Mouse (Mus musculus) hindbrain, embryonic 10.5 days (tissue): Measurements from ENCODE around the gene Ppp1r27. TPM values are rescaled to one million over a fixed set of nuclear protein-coding genes. Genes with fewer than 3 reads are reported as not detected.
"Not testable (repeated sequence)": the region's sequence is repeated elsewhere in the genome, so short reads cannot be mapped to it uniquely, and the experiment has no call there.

Experiments
- DNase-seq: peaks from one replicate; pipeline ENCODE4 v3.0.0-alpha.2; 2017; ENCODE audit warnings: low spot score
- H3K27ac ChIP-seq: fragments of 300-500 bp; sonication (generic); 2 replicates; pipeline ENCODE4 v1.5.1; 2016; ENCODE audit warnings: mild to moderate bottlenecking, moderate library complexity
- H3K27me3 ChIP-seq: fragments of 300-500 bp; sonication (generic); 2 replicates; pipeline ENCODE4 v1.6.1; 2016; ENCODE audit warnings: mild to moderate bottlenecking; ENCODE audit not compliant: poor library complexity, insufficient read depth, severe bottlenecking
- H3K36me3 ChIP-seq: fragments of 300-500 bp; sonication (generic); 2 replicates; pipeline ENCODE4 v1.6.1; 2016; ENCODE audit warnings: mild to moderate bottlenecking, moderate library complexity
- H3K4me1 ChIP-seq: fragments of 300-500 bp; sonication (generic); replicated peaks from 2 replicates; pipeline ENCODE4 v1.6.1; 2016; ENCODE audit warnings: mild to moderate bottlenecking
- H3K4me3 ChIP-seq: fragments of 300-500 bp; sonication (generic); 2 replicates; pipeline ENCODE4 v1.5.1; 2016; ENCODE audit warnings: mild to moderate bottlenecking, moderate library complexity
- H3K9me3 ChIP-seq: fragments of 300-500 bp; sonication (generic); 2 replicates; pipeline ENCODE4 v1.6.1; 2016; ENCODE audit warnings: mild to moderate bottlenecking, moderate library complexity
- WGBS: fragments of 180-500 bp; shearing (Covaris S2); methylation state at CpG from one replicate; pipeline ENCODE4 v1.1.7; 2016; 5-methylcytosine and 5-hydroxymethylcytosine counted together
- polyA plus RNA-seq: library from polyadenylated mRNA; unstranded; fragments of >200 nt; fragmentation: Nextera tagmentation; extraction: Ambion mirVana; gene quantifications from 2 replicates; pipeline ENCODE4 v1.2.1, GENCODE M21; 2016

Gene Ppp1r27
- polyA plus RNA-seq: 0.27 TPM in 1 of 2 replicates, not detected in the other

DNA sequence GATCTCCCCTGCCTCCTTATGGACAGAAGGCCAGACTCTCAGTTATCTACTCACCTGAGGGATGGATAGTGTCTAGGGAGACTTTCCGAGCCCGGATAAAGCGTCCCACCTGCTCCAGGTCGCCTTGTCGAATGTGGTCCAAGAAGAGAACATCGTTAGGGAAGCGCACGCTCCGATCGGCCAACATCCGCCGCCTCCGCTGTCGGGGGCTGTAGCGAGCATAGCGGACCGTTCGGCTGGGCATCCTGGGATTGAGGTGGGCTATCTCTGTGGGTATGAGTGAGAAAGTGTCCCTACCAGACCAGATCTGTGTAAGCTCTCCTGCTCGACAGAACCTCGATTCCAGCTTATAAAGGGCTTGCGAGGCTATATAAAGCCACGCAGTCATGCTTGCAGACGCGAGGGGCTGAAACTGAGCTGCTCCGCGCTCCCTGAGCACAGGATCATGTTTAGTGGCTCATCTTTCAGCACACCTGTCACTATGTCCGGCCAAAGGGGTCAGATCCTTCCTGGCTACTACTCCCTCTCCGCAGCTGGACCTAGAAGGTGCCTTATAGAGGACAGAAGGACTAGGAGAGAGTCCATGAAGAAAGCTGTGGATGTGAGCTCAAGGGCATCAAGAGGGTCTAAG lies at the start of gene Ppp1r27:
TSS of gene Ppp1r27 (minus strand) at position 323 of the 631 bp plus-strand sequence.
- peak within 1 kb of the TSS; percentile 96 for H3K27ac ChIP-seq
- peak within 1 kb of the TSS; percentile 100 for H3K4me3 ChIP-seq
- peaks cover 23% of the 10 kb centered on the region for H3K36me3 ChIP-seq
- no peak for DNase-seq
- H3K27me3 ChIP-seq: no peaks in the 10 kb centered on the region
- peaks cover 35% of the 10 kb centered on the region for H3K4me1 ChIP-seq
- WGBS: 93% methylated on average over 28 of the region's 28 CpGs
- no peaks in the 10 kb centered on the region for H3K9me3 ChIP-seq

- peaks cover 77% of the 10 kb centered on the region for H3K36me3 ChIP-seq
These were observed 49.8 kb upstream of the Ppp1r27 start for GRCm38 (mm10) chr11:120600716-120601115.

GRCm38 (mm10) chr11:120598990-120599549 lies 48.1 kb upstream of the Ppp1r27 start:
- H3K36me3 ChIP-seq: peaks cover 77% of the 10 kb centered on the region

More at GRCm38 (mm10) chr11:120600716-120601115, 49.8 kb upstream of the Ppp1r27 start:
- Histone ChIP-seq H3K27ac (no peak overlapping the region), H3K4me1 (peaks cover 35% of the 10 kb centered on the region), H3K4me3 (no peak overlapping the region), H3K27me3 (no peaks in the 10 kb centered on the region), H3K9me3 (no peaks in the 10 kb centered on the region)
- 96% methylated on average over 3 of the region's 3 CpGs for WGBS
- DNase-seq: no peak

GRCm38 (mm10) chr11:120598283-120598989 lies 47.5 kb upstream of the Ppp1r27 start, which contains the start of the genes Alyref and Anapc11:
Gene Alyref, minus strand, starts transcription at chr11:120598365.
Gene Anapc11, plus strand, starts transcription at chr11:120598421.
- peaks cover 42% of the 10 kb centered on the region for H3K4me1 ChIP-seq
- peaks cover 77% of the 10 kb centered on the region for H3K36me3 ChIP-seq
- no peaks in the 10 kb centered on the region for H3K9me3 ChIP-seq
- peak; percentile 94 for DNase-seq
- no peaks in the 10 kb centered on the region for H3K27me3 ChIP-seq
- H3K27ac ChIP-seq: peak within 1 kb of the TSS; percentile 99
- H3K4me3 ChIP-seq: peak within 1 kb of the TSS; percentile 91
- WGBS: under 1% methylated on average over 88 of the region's 88 CpGs

More at GRCm38 (mm10) chr11:120598990-120599549, 48.1 kb upstream of the Ppp1r27 start:
- WGBS: 53% methylated on average over 17 of the region's 17 CpGs
- H3K27me3 ChIP-seq: no peaks in the 10 kb centered on the region
- no peak for DNase-seq
- H3K27ac ChIP-seq: peak overlapping the region; percentile 99
- no peaks in the 10 kb centered on the region for H3K9me3 ChIP-seq
- H3K4me3 ChIP-seq: peak overlapping the region; percentile 91
- H3K4me1 ChIP-seq: peaks cover 42% of the 10 kb centered on the region

- Histone ChIP-seq H3K27ac (peak overlapping the region; percentile 99), H3K4me1 (peaks cover 42% of the 10 kb centered on the region), H3K9me3 (no peaks in the 10 kb centered on the region), H3K36me3 (peaks cover 77% of the 10 kb centered on the region), H3K4me3 (peak overlapping the region; percentile 91), H3K27me3 (no peaks in the 10 kb centered on the region)
- WGBS: 5% methylated on average over 98 of the region's 99 CpGs
- DNase-seq: peak; percentile 35
These were observed 46.6 kb upstream of the Ppp1r27 start for GRCm38 (mm10) chr11:120597240-120598235.

DNA sequence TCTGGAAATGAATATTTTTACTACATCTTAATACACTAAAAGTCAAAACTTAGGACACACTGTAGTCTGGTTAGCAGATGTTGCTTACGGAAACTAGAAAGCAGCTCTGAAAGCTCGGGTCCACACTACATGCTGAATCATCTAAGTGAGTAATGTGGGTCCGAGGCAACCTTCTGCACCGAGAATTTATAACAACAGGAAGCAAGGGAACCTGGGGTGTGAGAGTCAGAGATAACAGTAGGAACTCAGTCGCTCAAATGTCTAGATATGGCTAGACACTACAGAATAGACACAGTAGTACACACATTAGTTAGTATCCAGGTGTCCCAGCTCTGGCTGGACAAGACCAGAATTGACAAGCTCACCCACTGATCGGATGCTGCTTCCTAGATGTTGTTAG lies 37.6 kb upstream of the Ppp1r27 start:
- Histone ChIP-seq H3K27ac (no peak overlapping the region), H3K4me3 (no peak overlapping the region), H3K36me3 (peaks cover 99% of the 10 kb centered on the region), H3K9me3 (peaks cover 4% of the 10 kb centered on the region), H3K27me3 (no peaks in the 10 kb centered on the region), H3K4me1 (no peaks in the 10 kb centered on the region)
- 97% methylated on average over 6 of the region's 6 CpGs for WGBS
- DNase-seq: no peak

GRCm38 (mm10) chr11:120583937-120584336 lies 33.0 kb upstream of the Ppp1r27 start:
- H3K36me3 ChIP-seq: peaks cover 76% of the 10 kb centered on the region
- DNase-seq: no peak
- H3K4me3 ChIP-seq: no peak overlapping the region
- no peak overlapping the region for H3K27ac ChIP-seq
- 96% methylated on average over 1 of the region's 1 CpGs for WGBS
- peaks cover 30% of the 10 kb centered on the region for H3K4me1 ChIP-seq
- H3K27me3 ChIP-seq: no peaks in the 10 kb centered on the region
- peaks cover 4% of the 10 kb centered on the region for H3K9me3 ChIP-seq

- not testable (repeated sequence) for DNase-seq, H3K4me3 ChIP-seq, H3K9me3 ChIP-seq, H3K27me3 ChIP-seq
- Histone ChIP-seq H3K4me1 (peaks cover 40% of the 10 kb centered on the region), H3K27ac (0 out of 2 replicates have a peak overlapping the region, but pooled peaks have one; percentile 99), H3K36me3 (peaks cover 77% of the 10 kb centered on the region)
- WGBS: 89% methylated on average over 2 of the region's 2 CpGs
These were observed 32.0 kb upstream of the Ppp1r27 start for GRCm38 (mm10) chr11:120582982-120583293.

DNA sequence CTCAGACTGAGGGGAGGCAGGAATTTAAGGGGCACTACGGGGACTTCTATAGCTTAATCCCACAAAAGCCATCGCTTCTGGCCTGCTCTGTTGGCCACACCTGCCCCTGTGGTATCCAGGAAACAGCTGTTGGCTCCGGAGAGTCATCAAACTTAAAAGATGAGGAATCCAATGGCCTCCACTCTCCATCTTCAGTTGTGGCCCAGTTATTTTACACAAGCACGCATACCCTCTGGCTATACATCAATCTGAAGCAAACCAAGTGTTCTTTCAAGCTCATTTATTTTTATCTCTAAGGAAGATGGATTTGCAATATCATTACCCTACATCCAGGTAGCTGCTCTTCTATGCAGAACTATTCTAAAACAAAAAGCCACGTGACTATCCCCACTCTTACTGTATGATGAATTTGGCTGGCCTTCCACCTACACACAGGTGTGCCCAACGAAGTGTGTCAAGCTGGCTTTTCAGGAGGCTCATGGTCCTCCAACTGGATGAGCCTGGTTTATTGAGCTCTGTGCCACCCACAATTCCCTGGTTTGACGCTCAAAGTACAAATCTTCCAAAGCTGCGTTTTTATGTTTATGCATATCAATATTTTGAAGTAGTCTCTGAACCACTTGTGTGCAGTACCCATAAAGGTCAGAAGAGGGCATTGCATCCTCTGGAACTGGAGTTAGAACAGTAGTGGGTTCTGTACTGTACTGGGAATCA lies 31.5 kb upstream of the Ppp1r27 start:
- Histone ChIP-seq H3K27me3 (no peaks in the 10 kb centered on the region), H3K27ac (peak overlapping the region; percentile 99), H3K4me3 (peak overlapping the region; percentile 93), H3K4me1 (peaks cover 40% of the 10 kb centered on the region), H3K9me3 (peaks cover 4% of the 10 kb centered on the region), H3K36me3 (peaks cover 77% of the 10 kb centered on the region)
- 76% methylated on average over 8 of the region's 8 CpGs for WGBS
- no peak for DNase-seq

- DNase-seq: peak; percentile 90
- H3K9me3 ChIP-seq: peaks cover 4% of the 10 kb centered on the region
- WGBS: 5% methylated on average over 75 of the region's 75 CpGs
- H3K36me3 ChIP-seq: peaks cover 76% of the 10 kb centered on the region
- peaks cover 40% of the 10 kb centered on the region for H3K4me1 ChIP-seq
- H3K4me3 ChIP-seq: peak within 1 kb of the TSS; percentile 93
- H3K27me3 ChIP-seq: no peaks in the 10 kb centered on the region
- H3K27ac ChIP-seq: peak within 1 kb of the TSS; percentile 99
These were observed 30.7 kb upstream of the Ppp1r27 start, which contains the start of gene Arhgdia for GRCm38 (mm10) chr11:120581490-120582267. Gene Arhgdia, minus strand, starts transcription at chr11:120581624.

DNA sequence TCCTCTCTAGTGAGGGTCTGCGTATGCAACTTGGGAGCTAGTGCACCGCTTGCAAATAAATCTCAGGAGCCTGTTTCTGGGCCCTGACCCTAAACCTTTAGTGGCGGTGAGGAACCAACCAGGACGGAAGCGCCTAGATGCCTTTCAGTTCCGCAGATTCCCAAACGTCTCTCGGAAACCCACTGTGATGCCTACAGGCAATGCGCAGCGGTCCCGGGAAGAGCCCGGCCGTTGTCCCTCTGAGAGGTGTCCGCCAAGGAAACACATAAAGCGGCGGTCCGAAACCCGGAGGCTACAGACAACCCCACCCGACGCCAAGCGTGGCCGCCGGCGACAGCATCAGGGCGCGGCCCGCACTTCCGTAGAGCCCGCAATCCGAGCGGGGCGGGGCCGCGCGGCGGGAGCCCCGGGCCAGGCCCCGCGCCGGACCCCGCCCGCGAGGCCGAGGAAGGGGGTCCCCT lies 30.0 kb upstream of the Ppp1r27 start:
- under 1% methylated on average over 44 of the region's 44 CpGs for WGBS
- H3K36me3 ChIP-seq: peaks cover 68% of the 10 kb centered on the region
- peak; percentile 44 for DNase-seq

More for the DNA sequence above, 30.0 kb upstream of the Ppp1r27 start:
- Histone ChIP-seq H3K9me3 (peaks cover 4% of the 10 kb centered on the region), H3K27me3 (no peaks in the 10 kb centered on the region), H3K4me1 (peaks cover 40% of the 10 kb centered on the region), H3K4me3 (peak overlapping the region; percentile 93), H3K27ac (peak overlapping the region; percentile 99)
